Mouse (Mus musculus) liver, postnatal 0 days (tissue): Measurements from ENCODE around the gene Ryr3. TPM values are rescaled to one million over a fixed set of nuclear protein-coding genes. Genes with fewer than 3 reads are reported as not detected.

Experiments
- ATAC-seq: fragments of 200-750 bp; cut with Nextera tagmentation; 2 replicates; pipeline ENCODE4 v1.8.0; 2017; ENCODE audit warnings: mild to moderate bottlenecking, moderate library complexity
- DNase-seq: peaks from one replicate; pipeline ENCODE4 v3.0.0-alpha.2; 2016
- H3K27ac ChIP-seq: fragments of 300-500 bp; sonication (generic); 2 replicates; pipeline ENCODE4 v1.5.1; 2014; ENCODE audit warnings: antibody characterized with exemption, moderate library complexity, mild to moderate bottlenecking, low read depth
- H3K27me3 ChIP-seq: fragments of 300-500 bp; sonication (generic); 2 replicates; pipeline ENCODE4 v1.6.1; 2014; ENCODE audit warnings: low read length, control low read depth, mixed read lengths; ENCODE audit not compliant: insufficient read depth
- H3K36me3 ChIP-seq: fragments of 300-500 bp; sonication (generic); replicated peaks from 2 replicates; pipeline ENCODE4 v1.6.1; 2014; ENCODE audit warnings: mild to moderate bottlenecking, control low read depth, low read length, moderate library complexity, mixed read lengths; ENCODE audit not compliant: insufficient read depth
- H3K4me1 ChIP-seq: fragments of 300-500 bp; sonication (generic); 2 replicates; pipeline ENCODE4 v1.6.1; 2014; ENCODE audit warnings: antibody characterized with exemption, mild to moderate bottlenecking, control low read depth; ENCODE audit not compliant: insufficient read depth
- H3K4me2 ChIP-seq: fragments of 300-500 bp; sonication (generic); 2 replicates; pipeline ENCODE4 v1.6.1; 2014; ENCODE audit warnings: low read depth, mild to moderate bottlenecking, low read length, moderate library complexity, mixed read lengths
- H3K4me3 ChIP-seq: fragments of 300-500 bp; sonication (generic); 2 replicates; pipeline ENCODE4 v1.5.1; 2014; ENCODE audit warnings: low read depth, low read length
- H3K9ac ChIP-seq: fragments of 300-500 bp; sonication (generic); replicated peaks from 2 replicates; pipeline ENCODE4 v1.6.1; 2014; ENCODE audit warnings: mild to moderate bottlenecking, moderate library complexity
- H3K9me3 ChIP-seq: fragments of 300-500 bp; sonication (generic); 2 replicates; pipeline ENCODE4 v1.6.1; 2016; ENCODE audit warnings: mild to moderate bottlenecking, control low read depth, low read length, mixed read lengths
- CTCF ChIP-seq: sonication (generic); IDR thresholded peaks from 2 replicates; pipeline ENCODE4 v1.5.1; 2016; ENCODE audit warnings: antibody characterized with exemption, low read depth
- EP300 ChIP-seq: IDR thresholded peaks from 2 replicates; pipeline ENCODE4 v1.6.1; 2016; ENCODE audit warnings: antibody characterized with exemption, low read depth, mild to moderate bottlenecking
- WGBS: fragments of 180-500 bp; shearing (Covaris S2); extraction: QIAGEN DNeasy Blood & Tissue Kit; methylation state at CpG from one replicate; pipeline ENCODE4 v1.1.7; 2014; ENCODE audit not compliant: insufficient replicate concordance; 5-methylcytosine and 5-hydroxymethylcytosine counted together
- microRNA-seq: library from miRNA; unstranded; fragments of <30 nt; microRNA quantifications from one replicate; pipeline ENCODE4, GENCODE M21; 2016
- polyA plus RNA-seq: library from polyadenylated mRNA; unstranded; fragments of >200 nt; fragmentation: Nextera tagmentation; extraction: Ambion mirVana; gene quantifications from 2 replicates; pipeline ENCODE4 v1.2.1, GENCODE M21; 2015

Gene Ryr3
- polyA plus RNA-seq, 1 experiment from 2014 or later = not detected

GRCm38 (mm10) chr2:112593322-112593721, 623.6 kb downstream of the Ryr3 start:
- 37% methylated on average over 2 of the region's 2 CpGs for WGBS
- Histone ChIP-seq H3K9ac (no peak overlapping the region), H3K4me1 (no peaks in the 10 kb centered on the region), H3K27me3 (no peaks in the 10 kb centered on the region), H3K4me3 (no peak overlapping the region), H3K9me3 (no peaks in the 10 kb centered on the region), H3K36me3 (no peaks in the 10 kb centered on the region; the same call in 1 of the 2 replicates), H3K27ac (no peak overlapping the region), H3K4me2 (no peak overlapping the region)
- peak; percentile 33 for DNase-seq
- ATAC-seq = peak; percentile 62
- TF ChIP-seq CTCF (no peak), EP300 (no peak)

GRCm38 (mm10) chr2:112591451-112591871, 625.4 kb downstream of the Ryr3 start:
- no peaks in the 10 kb centered on the region for H3K9me3 ChIP-seq
- H3K4me3 ChIP-seq = no peak overlapping the region
- H3K27ac ChIP-seq = no peak overlapping the region
- H3K4me1 ChIP-seq = no peaks in the 10 kb centered on the region
- no peak overlapping the region for H3K9ac ChIP-seq
- DNase-seq (no peak), ATAC-seq (no peak)
- no peak overlapping the region for H3K4me2 ChIP-seq
- H3K36me3 ChIP-seq = no peaks in the 10 kb centered on the region; the same call in 1 of the 2 replicates
- TF ChIP-seq CTCF = no peak
- 71% methylated on average over 6 of the region's 6 CpGs for WGBS
- H3K27me3 ChIP-seq = no peaks in the 10 kb centered on the region

GRCm38 (mm10) chr2:112590985-112591384, 625.9 kb downstream of the Ryr3 start:
- H3K36me3 ChIP-seq = no peaks in the 10 kb centered on the region; the same call in 1 of the 2 replicates
- H3K4me1 ChIP-seq = no peaks in the 10 kb centered on the region
- H3K4me3 ChIP-seq = no peak overlapping the region
- DNase-seq (no peak), ATAC-seq (no peak)
- TF ChIP-seq CTCF = no peak
- TF ChIP-seq EP300 = no peak
- no peaks in the 10 kb centered on the region for H3K9me3 ChIP-seq
- H3K27me3 ChIP-seq = no peaks in the 10 kb centered on the region
- 65% methylated on average over 7 of the region's 7 CpGs for WGBS
- H3K9ac ChIP-seq = no peak overlapping the region
- no peak overlapping the region for H3K27ac ChIP-seq
- no peak overlapping the region for H3K4me2 ChIP-seq

Small RNA genes within 50 kb of the gene (microRNA-seq; reads per million reads assigned to microRNA genes)
- gene Gm44374 = not detected

Other genes starting within 250 kb of the Ryr3 start
- gene Tmco5b, start 68.6 kb upstream of the Ryr3 start, polyA plus RNA-seq = not detected in 2 replicates
- 0.47 and 0.54 TPM in 2 replicates for gene Fmn1, start 110.6 kb upstream of the Ryr3 start, polyA plus RNA-seq